Mouse (Mus musculus) mature B cell (primary cell): ENCODE results near the gene Gm35549.
"Not testable (repeated sequence)": the region's sequence is repeated elsewhere in the genome, so short reads cannot be mapped to it uniquely, and the experiment has no call there.

Experiments
- in situ Hi-C: fragments of 300-500 bp; cut with MboI; formaldehyde crosslinking; loops from 2 replicates; pipeline ENCODE4 v1.14.3; 2019

Gene Gm35549

GRCm38 (mm10) chr9:122843760-122844159, at the start of gene Gm35549:
Gm35549 (minus strand) TSS chr9:122844035.
- in situ Hi-C loops: no loop called here

GRCm38 (mm10) chr9:122886372-122887179, 42.7 kb upstream of the Gm35549 start:
- in situ Hi-C loops: no loop called here

- in situ Hi-C loops: no loop called here
Observed at GRCm38 (mm10) chr9:122885385-122885784, 41.5 kb upstream of the Gm35549 start, which contains the start of gene Zkscan7. Zkscan7 (plus strand) TSS chr9:122885685.

GRCm38 (mm10) chr9:122875145-122875544, 31.3 kb upstream of the Gm35549 start:
- in situ Hi-C loops: no loop called here

- in situ Hi-C loops: no loop called here
Observed at GRCm38 (mm10) chr9:122874653-122875052, 30.8 kb upstream of the Gm35549 start.

GRCm38 (mm10) chr9:122872595-122872994, 28.8 kb upstream of the Gm35549 start:
- in situ Hi-C loops: no loop called here

- in situ Hi-C loops: no loop called here
Observed at GRCm38 (mm10) chr9:122866192-122866591, 22.4 kb upstream of the Gm35549 start.

- in situ Hi-C loops: no loop called here
Observed at GRCm38 (mm10) chr9:122865697-122866166, 21.9 kb upstream of the Gm35549 start, which contains the start of gene Zfp445. Zfp445 (minus strand) TSS chr9:122866006.

GRCm38 (mm10) chr9:122864848-122865247, 21.0 kb upstream of the Gm35549 start:
- in situ Hi-C loops: no loop called here

GRCm38 (mm10) chr9:122863731-122864130, 19.9 kb upstream of the Gm35549 start:
- in situ Hi-C loops: no loop called here

- in situ Hi-C loops: no loop called here
Observed at GRCm38 (mm10) chr9:122860752-122861151, 16.9 kb upstream of the Gm35549 start.

GRCm38 (mm10) chr9:122856716-122857115, 12.9 kb upstream of the Gm35549 start:
- in situ Hi-C loops: no loop called here

GRCm38 (mm10) chr9:122855617-122856016, 11.8 kb upstream of the Gm35549 start:
- in situ Hi-C loops: no loop called here

- in situ Hi-C loops: not testable (repeated sequence)
Observed at GRCm38 (mm10) chr9:122855141-122855540, 11.3 kb upstream of the Gm35549 start.

- in situ Hi-C loops: no loop called here
Observed at GRCm38 (mm10) chr9:122854526-122854925, 10.7 kb upstream of the Gm35549 start.

GRCm38 (mm10) chr9:122847811-122848311, 4.0 kb upstream of the Gm35549 start:
- in situ Hi-C loops: not testable (repeated sequence)

- in situ Hi-C loops: no loop called here
Observed at GRCm38 (mm10) chr9:122846156-122846555, 2.3 kb upstream of the Gm35549 start.

- in situ Hi-C loops: no loop called here
Observed at GRCm38 (mm10) chr9:122845621-122846020, 1.8 kb upstream of the Gm35549 start.

GRCm38 (mm10) chr9:122837680-122838079, 6.2 kb downstream of the Gm35549 start:
- in situ Hi-C loops: no loop called here

GRCm38 (mm10) chr9:122837216-122837615, 6.6 kb downstream of the Gm35549 start:
- in situ Hi-C loops: no loop called here

GRCm38 (mm10) chr9:122836790-122837189, 7.0 kb downstream of the Gm35549 start:
- in situ Hi-C loops: no loop called here

GRCm38 (mm10) chr9:122836126-122836525, 7.7 kb downstream of the Gm35549 start:
- in situ Hi-C loops: no loop called here

- in situ Hi-C loops: no loop called here
Observed at GRCm38 (mm10) chr9:122829826-122830380, 13.9 kb downstream of the Gm35549 start.
